Comparison of ENCODE assay signal across 13 mouse cellular contexts in the genomic region with DNA sequence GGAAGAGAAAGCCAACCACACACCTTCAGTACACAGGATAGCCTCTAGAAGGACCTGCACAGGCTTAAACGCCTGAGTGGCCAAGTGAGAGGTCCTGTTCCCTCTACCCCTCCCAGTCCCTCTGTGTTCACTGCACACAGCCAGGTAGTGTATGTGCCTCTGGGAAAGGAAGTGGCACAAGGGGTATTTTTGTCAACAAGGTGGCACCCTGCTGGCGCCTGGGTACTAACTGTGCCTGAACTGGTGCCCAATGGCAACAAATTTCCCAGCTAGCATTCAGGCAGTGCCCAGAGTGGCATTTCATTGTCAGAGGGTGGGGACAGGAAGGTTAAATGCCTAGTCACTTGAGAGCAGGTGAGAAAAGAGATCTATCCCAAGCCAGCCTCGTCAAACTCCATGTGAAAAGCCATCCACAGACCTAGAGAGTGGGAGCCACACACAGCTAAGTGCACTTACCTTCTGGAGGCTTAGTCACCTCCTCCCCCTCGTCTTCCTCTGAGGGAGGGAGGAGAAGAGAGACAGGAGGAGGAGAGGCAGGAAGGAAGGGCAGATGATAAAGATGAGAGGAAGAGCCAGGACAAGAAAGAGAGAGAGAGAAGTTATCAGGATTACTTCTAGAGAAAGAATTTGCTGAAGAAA.
A peak's percentile ranks its signal among the peaks of the same experiment; 100 is the strongest.
DNase-seq lines count a peak whose midpoint lies in the region; ATAC-seq and TF ChIP-seq lines count a peak whose summit lies in the region.
"Had no signal": no experiment of that assay in that cellular context is flagged by ENCODE, and none has a peak within 500 bp of the region (broad histone marks: within the 10 kb centered on the region; RNA-seq: fewer than 3 reads in every experiment).

No protein-coding gene starts in this region.

- ATAC-seq in kidney, embryonic 14.5 days (ENCODE audit: low FRiP score, low TSS enrichment) = no peak
- ATAC-seq in intestine, embryonic 16.5 days = no peak
- ATAC-seq: forebrain, embryonic 14.5 days; midbrain, embryonic 13.5 days had no signal

- H3K4me1 ChIP-seq in kidney, adult 2 months (ENCODE audit: control insufficient read depth, insufficient read depth, low read length) = peaks cover 61% of the 10 kb centered on the region
- peaks cover 17% of the 10 kb centered on the region for H3K4me1 ChIP-seq in kidney, embryonic 14.5 days (ENCODE audit: control insufficient read depth, insufficient read depth, low read length)
- H3K4me1 ChIP-seq in intestine, embryonic 16.5 days (ENCODE audit: control insufficient read depth, insufficient read depth, low read length) = peaks cover 11% of the 10 kb centered on the region; the same call in 1 of the 2 replicates
- peaks cover 26% of the 10 kb centered on the region for H3K4me1 ChIP-seq in embryonic facial prominence, embryonic 10.5 days
- H3K4me1 ChIP-seq: embryonic facial prominence, embryonic 12.5 days had no signal

- no peak overlapping the region for H3K4me3 ChIP-seq in kidney, adult 2 months (ENCODE audit: insufficient read depth, low read depth, low read length)
- no peak overlapping the region for H3K4me3 ChIP-seq in kidney, embryonic 14.5 days (ENCODE audit: low read length)
- no peak overlapping the region for H3K4me3 ChIP-seq in intestine, embryonic 16.5 days (ENCODE audit: low read length)
- no peak overlapping the region for H3K4me3 ChIP-seq in embryonic facial prominence, embryonic 10.5 days
- H3K4me3 ChIP-seq: embryonic facial prominence, embryonic 12.5 days; midbrain, embryonic 13.5 days had no signal

- H3K36me3 ChIP-seq in kidney, adult 2 months (ENCODE audit: control insufficient read depth, insufficient read depth, low read length) = peaks cover 7% of the 10 kb centered on the region
- peaks cover 8% of the 10 kb centered on the region; the same call in 1 of the 2 replicates for H3K36me3 ChIP-seq in kidney, embryonic 14.5 days (ENCODE audit: control insufficient read depth, insufficient read depth, low read length)
- no peaks in the 10 kb centered on the region; the same call in 1 of the 2 replicates for H3K36me3 ChIP-seq in intestine, embryonic 16.5 days (ENCODE audit: control insufficient read depth, insufficient read depth, low read length)
- peaks cover 35% of the 10 kb centered on the region for H3K36me3 ChIP-seq in embryonic facial prominence, embryonic 10.5 days (replicated peaks)
- H3K36me3 ChIP-seq: midbrain, embryonic 13.5 days had no signal

- 39% methylated on average over 4 of the region's 4 CpGs for WGBS in kidney, adult 2 months
- WGBS in kidney, embryonic 14.5 days = 61% methylated on average over 4 of the region's 4 CpGs
- 70% methylated on average over 4 of the region's 4 CpGs for WGBS in intestine, embryonic 16.5 days
- 57% methylated on average over 4 of the region's 4 CpGs for WGBS in embryonic facial prominence, embryonic 10.5 days

- no peaks in the 10 kb centered on the region for H3K9me3 ChIP-seq in kidney, embryonic 14.5 days (ENCODE audit: control insufficient read depth, low read length)
- H3K9me3 ChIP-seq in intestine, embryonic 16.5 days (ENCODE audit: control insufficient read depth, low read length) = no peaks in the 10 kb centered on the region
- H3K9me3 ChIP-seq in embryonic facial prominence, embryonic 10.5 days = no peaks in the 10 kb centered on the region
- H3K9me3 ChIP-seq: embryonic facial prominence, embryonic 12.5 days; midbrain, embryonic 13.5 days had no signal

- no peak for TF ChIP-seq CTCF in kidney, adult 2 months (conservative IDR thresholded peaks at IDR 0.05; ENCODE audit: insufficient read depth, insufficient read length, low read depth, low read length)

- peak; percentile 11 for DNase-seq in cerebellum, adult 9-10 months
- DNase-seq in cerebellum, postnatal 36 days = no peak
- DNase-seq in kidney, adult 2 months = peak; percentile 80
- peak; percentile 45 for DNase-seq in CD4-positive, CD25-positive, alpha-beta regulatory T cell, adult 2 months (ENCODE audit: low read depth, low spot score)
- peak; percentile 64 for DNase-seq in kidney, postnatal 14 days
- no peak for DNase-seq in embryonic facial prominence, embryonic 10.5 days (ENCODE audit: low spot score)

- H3K4me2 ChIP-seq in kidney, embryonic 14.5 days (replicated peaks; ENCODE audit: low read depth, low read length) = no peak overlapping the region
- H3K4me2 ChIP-seq in intestine, embryonic 16.5 days (ENCODE audit: low read depth, low read length) = no peak overlapping the region
- H3K4me2 ChIP-seq: embryonic facial prominence, embryonic 12.5 days; midbrain, embryonic 13.5 days had no signal

- no peak for TF ChIP-seq POLR2A in kidney, adult 2 months (IDR thresholded peaks at IDR 0.05; ENCODE audit: low read depth, low read length)

- H3K27me3 ChIP-seq in kidney, adult 2 months (replicated peaks; ENCODE audit: control insufficient read depth, insufficient read depth, low read length) = no peaks in the 10 kb centered on the region
- H3K27me3 ChIP-seq in kidney, embryonic 14.5 days (ENCODE audit: control insufficient read depth, insufficient read depth, low read length) = no peaks in the 10 kb centered on the region
- no peaks in the 10 kb centered on the region for H3K27me3 ChIP-seq in intestine, embryonic 16.5 days (replicated peaks; ENCODE audit: control insufficient read depth, insufficient read depth, low read length)
- H3K27me3 ChIP-seq in embryonic facial prominence, embryonic 10.5 days (replicated peaks; ENCODE audit: low read depth, poor library complexity, severe bottlenecking) = no peaks in the 10 kb centered on the region
- H3K27me3 ChIP-seq: embryonic facial prominence, embryonic 12.5 days; midbrain, embryonic 13.5 days had no signal

- H3K27ac ChIP-seq in kidney, adult 2 months (ENCODE audit: insufficient read depth, low read depth, low read length) = peak overlapping the region; percentile 86
- H3K27ac ChIP-seq in kidney, embryonic 14.5 days (ENCODE audit: low read depth, low read length) = no peak overlapping the region
- H3K27ac ChIP-seq in intestine, embryonic 16.5 days (ENCODE audit: low read length) = no peak overlapping the region
- H3K27ac ChIP-seq in embryonic facial prominence, embryonic 10.5 days (replicated peaks) = no peak overlapping the region
- H3K27ac ChIP-seq: embryonic facial prominence, embryonic 12.5 days; liver, embryonic 14.5 days; midbrain, embryonic 13.5 days; stomach, postnatal 0 days had no signal

- H3K9ac ChIP-seq in kidney, embryonic 14.5 days (ENCODE audit: low read depth, low read length) = no peak overlapping the region
- H3K9ac ChIP-seq in intestine, embryonic 16.5 days (ENCODE audit: low read depth, low read length) = no peak overlapping the region
- H3K9ac ChIP-seq: embryonic facial prominence, embryonic 12.5 days; liver, embryonic 14.5 days; midbrain, embryonic 13.5 days had no signal

Comparison
In these comparisons a context has a peak if more than half of its experiments do, and no peak if none do; other contexts are left out.
1. DNase-seq: peak in cerebellum, adult 9-10 months (single experiment), kidney, adult 2 months (single experiment), CD4-positive, CD25-positive, alpha-beta regulatory T cell, adult 2 months (single experiment) and kidney, postnatal 14 days (single experiment); none in cerebellum, postnatal 36 days (0 of 2) and embryonic facial prominence, embryonic 10.5 days (single experiment).